Mouse (Mus musculus): ENCODE results near the gene Atp6ap2. TPM values are rescaled to one million over a fixed set of nuclear protein-coding genes. Genes with fewer than 3 reads are reported as not detected.

Atp6ap2 gene
- polyA plus RNA-seq, 1 experiment = 60.0 TPM

Other genes with a start within 250 kb of the Atp6ap2 start
- gene 1810030O07Rik, start 85.9 kb downstream of the Atp6ap2 start, polyA plus RNA-seq (2012; rRNA removed) = 26.7 and 28.4 TPM in 2 replicates
- 18.9 and 20.6 TPM in 2 replicates for gene Med14, start 174.3 kb downstream of the Atp6ap2 start, polyA plus RNA-seq (2012; rRNA removed)